Mouse (Mus musculus) C2C12 (cell line): ENCODE measurements around the gene Pon3. TPM values are rescaled to one million over a fixed set of nuclear protein-coding genes. Genes with fewer than 3 reads are reported as not detected.

Experiments
- H3K27me3 ChIP-seq: one replicate; pipeline ENCODE4 v1.6.1; 2011; ENCODE audit not compliant: control insufficient read depth, insufficient read depth, insufficient read length
- H3K36me3 ChIP-seq: one replicate; pipeline ENCODE4 v1.6.1; 2011; ENCODE audit not compliant: control insufficient read depth, insufficient read depth
- H3K4me3 ChIP-seq: one replicate; pipeline ENCODE4 v1.5.1; 2011; ENCODE audit warnings: mild to moderate bottlenecking, control low read depth; ENCODE audit not compliant: poor library complexity, insufficient read depth, severe bottlenecking
- H3K79me2 ChIP-seq: one replicate; pipeline ENCODE4 v1.6.1; 2011; ENCODE audit not compliant: control insufficient read depth, insufficient read depth
- H3K79me3 ChIP-seq: one replicate; pipeline ENCODE4 v1.6.1; 2011; ENCODE audit warnings: low read depth, control low read depth
- H3ac ChIP-seq: one replicate; pipeline ENCODE3; 2011; ENCODE audit warnings: low read depth; ENCODE audit not compliant: control insufficient read depth, insufficient read length
- CEBPB ChIP-seq: IDR thresholded peaks from one replicate; pipeline ENCODE4 v1.6.1; 2011; ENCODE audit warnings: low read depth, mild to moderate bottlenecking, control low read depth, moderate library complexity
- CTCF ChIP-seq: IDR thresholded peaks from one replicate; pipeline ENCODE4 v1.5.1; 2011; ENCODE audit not compliant: control insufficient read depth, insufficient read depth, insufficient read length
- FOSL1 ChIP-seq: IDR thresholded peaks from one replicate; pipeline ENCODE4 v1.8.0; 2011; ENCODE audit warnings: mild to moderate bottlenecking, low read length; ENCODE audit not compliant: poor library complexity, insufficient read depth, severe bottlenecking
- MAX ChIP-seq: IDR thresholded peaks from one replicate; pipeline ENCODE4 v1.6.1; 2011; ENCODE audit warnings: mild to moderate bottlenecking, control low read depth
- MYOD1 ChIP-seq: IDR thresholded peaks from one replicate; pipeline ENCODE4 v1.6.1; 2011; ENCODE audit warnings: low read depth; ENCODE audit not compliant: control insufficient read depth, insufficient read length
- MYOG ChIP-seq: IDR thresholded peaks from one replicate; pipeline ENCODE4 v1.6.1; 2011; ENCODE audit not compliant: control insufficient read depth, insufficient read length; ENCODE audit errors: extremely low read depth
- USF1 ChIP-seq: IDR thresholded peaks from one replicate; pipeline ENCODE4 v1.6.1; 2011; ENCODE audit warnings: low read depth, mild to moderate bottlenecking, control low read depth, moderate library complexity
- polyA plus RNA-seq: library from polyadenylated mRNA; unstranded; fragments of >200 nt; fragmentation: generic; extraction: Trizol; gene quantifications from one replicate; pipeline ENCODE4 v1.2.1, GENCODE M21; 2012; ENCODE audit warnings: missing spikeins

Pon3 gene
- polyA plus RNA-seq, 1 experiment = 0.78 TPM

GRCm38 (mm10) chr6:5188036-5188435, 68.0 kb downstream of the Pon3 start:
- H3K36me3 ChIP-seq = no peaks in the 10 kb centered on the region
- H3K27me3 ChIP-seq = no peaks in the 10 kb centered on the region
- TF ChIP-seq FOSL1 (no peak), USF1 (no peak), MYOD1 (no peak), MYOG (no peak), CTCF (no peak), CEBPB (no peak), MAX (no peak)
- H3K4me3 ChIP-seq = no peak overlapping the region
- no peak overlapping the region for H3ac ChIP-seq
- H3K79me2 ChIP-seq = no peaks in the 10 kb centered on the region
- no peaks in the 10 kb centered on the region for H3K79me3 ChIP-seq

- no peaks in the 10 kb centered on the region for H3K36me3 ChIP-seq
- no peak for TF ChIP-seq CEBPB
- TF ChIP-seq CTCF = no peak
- TF ChIP-seq MAX = no peak
- TF ChIP-seq FOSL1 = no peak
- no peak for TF ChIP-seq USF1
- no peak for TF ChIP-seq MYOD1
- TF ChIP-seq MYOG = no peak
- H3K79me2 ChIP-seq = no peaks in the 10 kb centered on the region
- no peak overlapping the region for H3ac ChIP-seq
- H3K27me3 ChIP-seq = no peaks in the 10 kb centered on the region
- H3K4me3 ChIP-seq = no peak overlapping the region
- no peaks in the 10 kb centered on the region for H3K79me3 ChIP-seq
Observed at GRCm38 (mm10) chr6:5187586-5187985, 68.5 kb downstream of the Pon3 start.

GRCm38 (mm10) chr6:5186229-5186950, 69.7 kb downstream of the Pon3 start:
- no peaks in the 10 kb centered on the region for H3K36me3 ChIP-seq
- no peaks in the 10 kb centered on the region for H3K79me2 ChIP-seq
- TF ChIP-seq CTCF = no peak
- TF ChIP-seq CEBPB = no peak
- TF ChIP-seq MAX = no peak
- TF ChIP-seq FOSL1 = no peak
- no peak for TF ChIP-seq MYOD1
- no peak for TF ChIP-seq USF1
- TF ChIP-seq MYOG = no peak
- no peaks in the 10 kb centered on the region for H3K27me3 ChIP-seq
- H3K4me3 ChIP-seq = no peak overlapping the region
- no peak overlapping the region for H3ac ChIP-seq
- no peaks in the 10 kb centered on the region for H3K79me3 ChIP-seq

GRCm38 (mm10) chr6:5180645-5181044, 75.4 kb downstream of the Pon3 start:
- no peaks in the 10 kb centered on the region for H3K79me2 ChIP-seq
- H3K27me3 ChIP-seq = no peaks in the 10 kb centered on the region
- H3K79me3 ChIP-seq = no peaks in the 10 kb centered on the region
- no peak for TF ChIP-seq CEBPB
- TF ChIP-seq MAX = peak; percentile 85
- no peak for TF ChIP-seq CTCF
- no peak for TF ChIP-seq MYOD1
- TF ChIP-seq MYOG = no peak
- TF ChIP-seq USF1 = peak; percentile 80
- TF ChIP-seq FOSL1 = peak; percentile 53
- no peak overlapping the region for H3ac ChIP-seq
- H3K4me3 ChIP-seq = no peak overlapping the region
- no peaks in the 10 kb centered on the region for H3K36me3 ChIP-seq

GRCm38 (mm10) chr6:5179189-5179588, 76.9 kb downstream of the Pon3 start:
- TF ChIP-seq CTCF = no peak
- TF ChIP-seq MAX = no peak
- no peak for TF ChIP-seq USF1
- TF ChIP-seq FOSL1 = no peak
- TF ChIP-seq MYOD1 = no peak
- no peak for TF ChIP-seq MYOG
- no peak for TF ChIP-seq CEBPB
- no peak overlapping the region for H3K4me3 ChIP-seq
- no peaks in the 10 kb centered on the region for H3K79me2 ChIP-seq
- no peaks in the 10 kb centered on the region for H3K27me3 ChIP-seq
- H3ac ChIP-seq = no peak overlapping the region
- no peaks in the 10 kb centered on the region for H3K79me3 ChIP-seq
- H3K36me3 ChIP-seq = no peaks in the 10 kb centered on the region

- no peaks in the 10 kb centered on the region for H3K36me3 ChIP-seq
- H3K4me3 ChIP-seq = no peak overlapping the region
- H3K79me2 ChIP-seq = no peaks in the 10 kb centered on the region
- H3K79me3 ChIP-seq = no peaks in the 10 kb centered on the region
- no peaks in the 10 kb centered on the region for H3K27me3 ChIP-seq
- TF ChIP-seq FOSL1 = no peak
- TF ChIP-seq MYOG = no peak
- TF ChIP-seq USF1 = peak; percentile 38
- no peak overlapping the region for H3ac ChIP-seq
Observed at GRCm38 (mm10) chr6:5177967-5178891, 77.9 kb downstream of the Pon3 start.
